Mouse (Mus musculus): Measurements from ENCODE around the gene Ccnb2.

The Ccnb2 gene

DNA sequence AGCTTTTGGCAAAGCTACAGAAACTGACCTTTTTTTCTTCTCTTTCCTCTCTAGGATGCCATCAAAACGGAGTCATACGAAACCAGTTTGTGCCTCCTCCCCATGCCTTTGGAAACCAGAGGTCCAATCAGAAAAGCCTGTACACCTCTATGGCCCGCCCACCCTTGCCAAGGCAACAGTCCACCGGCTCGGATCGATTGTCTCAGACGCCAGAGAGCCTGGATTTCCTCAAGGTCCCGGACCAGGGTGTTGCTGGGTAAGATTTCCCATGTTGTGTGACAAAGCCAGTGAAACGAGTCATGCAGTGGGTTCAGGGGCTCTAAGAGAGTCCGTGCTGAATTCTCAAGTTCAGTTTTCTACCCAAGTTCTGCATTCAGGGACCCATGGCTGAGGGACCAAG is 37.6 kb downstream of the Ccnb2 start:
- no peak for DNase-seq

DNA sequence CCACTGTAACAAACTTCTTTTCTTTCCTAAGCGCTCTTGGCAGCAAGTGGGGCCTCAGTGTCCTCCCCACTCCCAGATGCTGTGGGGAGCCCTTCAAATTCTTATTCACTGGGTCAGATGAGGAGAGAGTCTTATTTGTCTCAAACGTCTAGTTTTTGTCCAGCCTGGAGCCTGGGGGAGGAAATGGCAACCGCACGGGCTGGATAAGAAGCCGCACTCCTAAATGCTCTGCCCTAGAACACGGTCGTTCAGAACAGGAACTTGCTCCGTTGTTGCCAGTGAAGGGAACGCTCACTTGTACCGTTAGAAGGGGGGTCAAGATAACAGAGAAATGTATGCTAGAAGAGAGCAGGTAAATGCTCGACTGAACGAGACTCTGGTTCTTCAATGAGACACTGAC is 39.3 kb downstream of the Ccnb2 start:
- no peak for DNase-seq

DNA sequence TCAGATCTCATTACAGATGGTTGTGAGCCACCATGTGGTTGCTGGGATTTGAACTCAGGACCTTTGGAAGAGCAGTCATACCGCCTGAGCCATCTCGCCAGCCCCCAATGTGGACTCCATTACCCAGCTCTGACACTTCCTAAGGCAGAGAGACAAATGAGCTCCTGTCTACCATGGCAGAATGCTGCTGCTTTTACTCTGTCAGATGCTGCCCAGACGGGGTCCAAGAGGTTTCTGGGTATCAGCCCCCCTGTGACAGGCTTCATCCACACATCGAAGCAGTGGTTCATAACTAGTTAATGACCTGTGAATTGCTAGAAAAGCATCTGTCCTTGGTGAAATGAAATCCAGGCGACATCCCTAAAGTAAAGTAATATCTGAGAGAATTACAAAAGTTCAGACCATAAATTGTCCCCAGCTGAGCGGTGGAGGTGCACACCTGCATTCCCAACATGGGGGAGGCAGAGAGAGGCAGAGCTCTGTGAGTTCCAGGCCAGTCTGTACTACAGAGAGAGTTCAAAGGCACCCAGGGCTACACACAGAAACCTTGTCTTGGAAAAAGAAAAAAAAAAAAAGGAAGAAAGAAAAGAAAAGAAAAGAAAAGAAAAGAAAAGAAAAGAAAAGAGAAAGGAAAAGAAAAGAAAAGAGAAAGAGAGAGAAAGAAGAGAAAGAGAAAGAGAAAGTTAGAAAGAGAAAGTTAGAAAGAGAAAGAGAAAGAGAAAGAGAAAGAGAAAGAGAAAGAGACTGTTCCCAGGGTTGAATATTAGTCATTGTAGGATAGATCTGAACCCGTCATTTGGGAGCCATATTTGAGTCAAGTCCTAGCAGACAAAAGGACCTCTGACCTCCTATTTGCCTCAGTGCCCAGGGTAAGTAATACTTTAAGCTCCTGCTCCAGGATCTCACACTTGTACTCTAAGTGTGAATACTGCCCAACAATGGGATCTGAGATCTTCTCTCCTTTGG is 41.6 kb downstream of the Ccnb2 start:
- DNase-seq = no peak

DNA sequence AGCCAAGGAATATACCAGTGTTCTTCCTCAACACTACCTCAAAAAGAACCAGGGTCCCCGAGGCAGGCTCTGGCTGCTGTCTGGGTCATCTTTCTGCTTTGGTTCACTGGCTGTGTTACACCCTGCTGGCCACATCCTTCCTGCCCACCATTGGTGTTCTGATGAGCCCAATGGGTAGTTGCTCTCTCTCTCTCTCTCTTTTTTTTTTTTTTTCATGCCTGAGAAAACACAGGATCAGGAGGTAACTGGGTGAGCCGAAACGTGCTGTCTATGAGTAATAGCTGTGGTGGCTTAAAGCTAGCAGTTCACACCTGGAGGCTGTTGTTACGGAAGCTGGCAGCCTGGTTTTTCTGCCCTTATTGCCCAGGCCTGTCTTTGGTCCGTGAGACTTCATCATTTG is 49.7 kb downstream of the Ccnb2 start:
- DNase-seq = no peak

DNA sequence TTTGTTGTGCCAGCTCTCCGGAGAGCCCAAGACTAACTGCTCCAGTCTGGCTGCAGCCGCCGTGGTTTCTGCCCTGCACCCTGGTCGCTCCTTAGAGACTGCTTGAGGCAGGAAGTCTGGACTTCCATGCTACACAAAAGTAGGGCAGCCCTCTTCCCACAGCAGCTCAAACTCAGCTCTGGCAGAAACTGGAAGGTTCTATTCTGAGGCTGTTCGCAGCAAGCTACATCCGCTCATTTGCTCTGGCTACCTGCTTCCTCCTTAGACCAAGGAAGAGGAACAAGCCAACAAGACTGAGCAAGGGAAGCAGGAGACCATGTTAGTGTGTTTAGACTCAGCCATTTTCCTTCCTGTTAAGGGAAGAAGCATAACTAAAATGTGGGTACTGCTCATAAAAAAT is 54.4 kb downstream of the Ccnb2 start:
- no peak for DNase-seq

DNA sequence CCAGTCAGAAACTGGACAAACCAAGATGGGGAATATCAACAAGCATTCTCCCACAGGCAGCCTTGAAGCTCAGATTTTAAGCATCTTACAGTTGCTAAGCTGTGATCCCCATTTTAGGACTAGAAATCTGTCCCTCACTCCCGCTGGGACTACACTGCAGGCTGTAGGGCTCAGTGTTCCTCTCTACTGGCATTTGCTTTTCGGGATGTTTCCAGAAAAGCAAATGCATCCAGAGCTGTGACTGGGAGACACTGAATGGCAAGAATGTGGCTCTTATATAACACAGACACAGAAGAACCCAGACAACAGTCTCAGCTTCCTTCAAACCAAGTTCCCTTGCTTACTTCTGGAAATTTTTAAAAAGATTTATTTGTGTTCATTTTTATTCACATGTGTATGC is 55.4 kb downstream of the Ccnb2 start:
- no peak for DNase-seq

DNA sequence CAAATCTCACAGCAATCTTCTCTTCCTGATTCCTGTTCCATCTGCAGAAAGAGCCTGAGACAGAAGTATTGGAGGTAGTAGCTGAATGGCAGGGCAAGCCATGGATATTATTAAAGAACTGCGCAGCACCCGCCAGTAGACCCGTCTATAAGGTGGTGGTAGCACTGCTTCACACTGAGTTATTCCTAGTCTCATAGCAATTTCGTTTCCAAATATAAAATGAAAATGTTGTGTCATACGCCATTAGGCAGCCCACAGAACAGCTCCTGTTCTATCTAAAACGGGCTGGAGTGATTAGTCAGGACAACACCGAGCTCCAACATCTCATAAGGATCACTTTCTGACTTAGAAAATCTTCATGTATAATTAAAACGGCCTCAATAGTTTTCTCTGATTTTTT is 56.6 kb downstream of the Ccnb2 start:
- no peak for DNase-seq

DNA sequence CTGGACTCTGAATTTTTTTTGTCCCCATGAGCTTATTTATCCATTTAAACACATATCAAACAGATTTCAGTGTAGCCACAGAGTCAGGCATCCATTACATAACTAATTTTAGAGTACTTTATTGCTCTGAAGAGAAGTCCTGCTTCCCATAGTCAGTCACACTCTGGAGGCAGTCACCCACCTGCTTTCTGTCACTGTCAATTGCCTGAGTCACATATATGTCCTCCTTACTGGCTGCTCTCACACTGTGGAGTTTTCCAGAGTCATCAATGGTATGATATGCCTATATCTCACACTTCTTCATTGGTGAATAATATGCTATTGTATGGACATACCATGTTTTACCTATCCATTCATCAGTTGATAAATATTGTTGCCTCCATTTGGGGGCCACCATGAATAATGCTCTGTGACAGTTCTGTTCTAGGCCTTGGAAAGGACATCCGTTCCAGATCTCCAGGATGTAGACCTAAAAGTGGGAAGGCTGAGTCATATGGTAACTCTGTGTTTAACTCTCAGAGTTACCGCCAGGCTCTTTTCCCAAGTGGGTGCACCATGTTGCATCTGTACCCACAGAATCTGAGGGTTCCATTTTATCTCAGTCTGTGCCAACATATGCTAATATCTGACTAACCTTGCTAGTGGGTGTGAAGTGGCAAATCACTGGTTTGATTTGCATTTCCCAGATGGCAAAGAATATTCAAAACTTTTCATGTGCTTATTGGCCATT is 61.8 kb downstream of the Ccnb2 start:
- no peak for DNase-seq

All from kidney, postnatal 10 days (tissue).